Mouse (Mus musculus) central nervous system, embryonic 14 days (tissue): Measurements from ENCODE around the gene Strip2. TPM values are rescaled to one million over a fixed set of nuclear protein-coding genes. Genes with fewer than 3 reads are reported as not detected.

Experiments used
- polyA plus RNA-seq: library from polyadenylated mRNA; depleted of rRNA; stranded (reverse); fragments of >200 nt; gene quantifications from 2 replicates; pipeline ENCODE4 v1.2.3, GENCODE M21; 2012; rRNA removed

Strip2 gene
- 2.6 TPM in 2 replicates for polyA plus RNA-seq

DNA sequence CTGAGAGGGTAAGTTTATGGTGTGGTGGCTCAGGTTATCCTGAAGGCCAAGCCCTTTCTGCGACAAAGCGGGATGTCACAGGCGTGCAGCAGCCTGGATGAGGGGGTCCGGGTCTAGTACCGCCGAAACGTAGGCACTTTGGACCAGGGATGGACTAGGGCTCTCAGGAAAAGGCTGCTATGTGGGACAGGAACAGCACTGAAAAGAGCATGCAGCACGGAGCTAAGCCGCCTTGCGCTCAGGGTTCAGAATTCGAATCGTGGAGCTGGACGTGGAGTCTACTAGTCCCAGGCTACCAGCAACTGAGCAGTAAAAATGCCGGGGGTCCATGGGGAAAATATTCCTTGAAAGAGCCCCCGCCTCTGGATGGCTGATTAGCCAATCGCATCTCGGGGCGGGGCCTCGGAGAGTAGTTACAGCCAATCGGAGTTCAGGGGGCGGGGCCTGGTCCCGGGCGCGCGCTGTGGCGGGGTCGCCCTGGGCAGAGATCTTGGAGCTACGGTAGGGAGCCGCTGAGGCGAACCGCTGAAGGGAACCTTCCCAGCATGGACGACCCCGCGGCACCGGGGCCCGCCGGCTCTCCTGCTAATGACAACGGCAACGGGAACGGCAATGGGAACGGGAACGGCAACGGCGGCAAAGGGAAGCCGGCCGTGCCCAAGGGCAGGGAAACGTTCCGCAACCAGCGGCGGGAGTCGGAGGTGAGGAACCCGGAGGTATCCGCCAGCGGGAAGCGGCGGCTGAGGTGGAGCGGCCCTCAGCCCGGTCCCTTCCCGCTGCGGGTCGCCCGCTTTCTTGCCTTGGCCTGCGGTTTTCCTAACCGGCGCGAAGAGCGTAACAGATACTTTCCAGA lies at the start of gene Strip2:
TSS of gene Strip2 (plus strand) at position 483 of the 853 bp plus-strand sequence.

Other genes with a start within 250 kb of the Strip2 start
- 6.1 and 7.1 TPM in 2 replicates for gene Tspan33, start 222.8 kb upstream of the Strip2 start, polyA plus RNA-seq
- 31.6 and 40.8 TPM in 2 replicates for gene Smo, start 181.5 kb upstream of the Strip2 start, polyA plus RNA-seq
- gene Ahcyl2, start 149.0 kb upstream of the Strip2 start, polyA plus RNA-seq = 29.4 and 30.6 TPM in 2 replicates
- 56.6 and 62.9 TPM in 2 replicates for gene Nrf1, start 131.0 kb downstream of the Strip2 start, polyA plus RNA-seq